Mouse (Mus musculus) CH12.LX (cell line): ENCODE data around the gene Fscn1.
A peak's percentile ranks its signal among the peaks of the same experiment; 100 is the strongest.

Source experiments
- CTCF ChIP-seq, 2 experiments: IDR thresholded peaks in 1 of 2; conservative IDR thresholded peaks in 1 of 2; 2 replicates each; pipeline ENCODE4 v1.5.1; 2011 to 2012; ENCODE audit warnings: low read depth in 2 of 2, low read length in 2 of 2, improper control_type of control experiment in 1 of 2, inconsistent platforms in 1 of 2, mild to moderate bottlenecking in 1 of 2, moderate library complexity in 1 of 2
- HCFC1 ChIP-seq: IDR thresholded peaks from 2 replicates; pipeline ENCODE4 v1.6.1; 2012; ENCODE audit warnings: low read depth, mild to moderate bottlenecking, inconsistent platforms, low read length, improper control_type of control experiment
- TBP ChIP-seq: conservative IDR thresholded peaks from 2 replicates; pipeline ENCODE4 v1.6.1; 2011; ENCODE audit warnings: low read depth, low read length, improper control_type of control experiment
- TCF12 ChIP-seq: IDR thresholded peaks from 2 replicates; pipeline ENCODE4 v1.6.1; 2014; ENCODE audit warnings: low read depth, mild to moderate bottlenecking, inconsistent platforms, low read length, improper control_type of control experiment
- ZC3H11A ChIP-seq: IDR thresholded peaks from 2 replicates; pipeline ENCODE4 v1.6.1; 2012; ENCODE audit warnings: low read depth, mild to moderate bottlenecking, inconsistent platforms, low read length, improper control_type of control experiment
- ZKSCAN1 ChIP-seq: IDR thresholded peaks from 2 replicates; pipeline ENCODE4 v1.6.1; 2012; ENCODE audit warnings: low read depth, inconsistent platforms, low read length, improper control_type of control experiment, borderline replicate concordance

DNA sequence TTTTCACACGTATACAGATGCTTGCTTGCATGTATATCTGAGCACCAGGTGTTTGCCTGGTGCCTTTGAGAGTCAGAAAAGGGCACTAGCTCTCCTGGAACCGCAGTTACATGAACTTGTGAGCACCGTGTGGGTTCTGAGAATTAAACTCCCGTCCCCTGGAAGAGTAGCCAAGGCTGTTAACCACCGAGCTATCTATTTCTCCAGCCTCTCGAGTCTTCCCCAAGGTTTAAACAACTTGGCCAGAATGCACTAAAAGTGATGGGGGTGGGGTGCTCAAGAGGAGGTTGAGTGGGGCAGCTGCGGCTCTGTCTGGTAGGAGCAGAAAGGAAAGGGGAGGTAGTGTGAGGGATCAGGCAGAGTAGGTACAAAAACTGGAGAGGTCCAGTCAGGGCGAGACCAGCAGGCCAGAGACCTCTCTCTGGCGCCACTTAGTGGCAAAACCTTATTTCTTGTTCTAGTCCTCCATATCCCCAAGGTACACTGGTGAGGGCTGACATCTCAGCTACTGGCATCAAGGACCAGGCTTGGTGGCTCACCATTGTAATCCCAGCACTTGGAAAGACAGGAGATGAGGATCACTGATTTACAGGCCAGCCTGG, 28.0 kb upstream of the Fscn1 start:
- no peak for TF ChIP-seq TCF12
- peak; percentile 53 to 94 for TF ChIP-seq CTCF (conservative IDR thresholded peaks at IDR 0.05 in 1 of 2, IDR thresholded peaks at IDR 0.05 in 1 of 2; ENCODE audit: low read depth in 2 of 2, low read length in 2 of 2)
- peak; percentile 36; the same call in 1 of the 2 replicates for TF ChIP-seq HCFC1
- peak; percentile 83 for TF ChIP-seq ZC3H11A
- no peak for TF ChIP-seq ZKSCAN1
- no peak for TF ChIP-seq TBP
